ENCODE assay signal across 8 mouse cellular contexts in genomic region chr2:28423167-28423566, GRCm38 (mm10). TPM values are rescaled to one million over a fixed set of nuclear protein-coding genes. Genes with fewer than 3 reads are reported as not detected.
DNase-seq lines count a peak whose midpoint lies in the region; ATAC-seq and TF ChIP-seq lines count a peak whose summit lies in the region.

No protein-coding gene starts in this region.

- no peak for ATAC-seq in hindbrain, embryonic 14.5 days (ENCODE audit: low FRiP score)
- ATAC-seq in hindbrain, embryonic 16.5 days, result no peak
- ATAC-seq in erythroid progenitor cell, adult 5-6 weeks (replicated peaks; ENCODE audit: low FRiP score, poor library complexity, severe bottlenecking), result 0 out of 2 replicates have a peak, but pooled peaks have one; percentile 44
- ATAC-seq in megakaryocyte, adult 5-6 weeks (ENCODE audit: poor library complexity, severe bottlenecking), result peak; percentile 56
- no peak for ATAC-seq in inflammation-experienced regulatory T-cells, adult 6 months

- dilution Hi-C loops in CH12.LX (cut with MboI; ENCODE audit: extremely low pct_ligation_motif_present, extremely low pct_unique_long_range_greater_than_20kb, low sequenced_read_pairs), result no loop called here

- WGBS in hindbrain, embryonic 14.5 days, result 38% methylated on average over 3 of the region's 3 CpGs
- 17% methylated on average over 3 of the region's 3 CpGs for WGBS in hindbrain, embryonic 16.5 days

- intact Hi-C loops in left cerebral cortex, postnatal 10 days (cut with DNase I), result no loop called here

- peak; percentile 58 for DNase-seq in hindbrain, embryonic 14.5 days (ENCODE audit: low spot score)
- DNase-seq in CH12.LX (ENCODE audit: extremely low read depth) (peak; percentile 69), ZHBTc4 (ENCODE audit: low read depth, low spot score) (peak; percentile 88)
- DNase-seq in left cerebral cortex, postnatal 10 days (ENCODE audit: extremely low spot score in 1 of 2, low spot score in 2 of 2), result no peak

- peak; percentile 57 for TF ChIP-seq RAD21 in CH12.LX (IDR thresholded peaks at IDR 0.05; ENCODE audit: low read depth, low read length)

- no peaks in the 10 kb centered on the region for H3K27me3 ChIP-seq in hindbrain, embryonic 14.5 days (ENCODE audit: control insufficient read depth, insufficient read depth, low read length)
- no peaks in the 10 kb centered on the region for H3K27me3 ChIP-seq in hindbrain, embryonic 16.5 days (replicated peaks; ENCODE audit: control insufficient read depth, insufficient read depth, low read length)
- H3K27me3 ChIP-seq in CH12.LX (replicated peaks), result peaks cover 65% of the 10 kb centered on the region

- no peaks in the 10 kb centered on the region for H3K9me3 ChIP-seq in hindbrain, embryonic 14.5 days (ENCODE audit: control insufficient read depth, low read length)
- no peaks in the 10 kb centered on the region for H3K9me3 ChIP-seq in hindbrain, embryonic 16.5 days (ENCODE audit: control insufficient read depth, low read length)
- no peaks in the 10 kb centered on the region for H3K9me3 ChIP-seq in CH12.LX (replicated peaks; ENCODE audit: low read length)

- no peak for TF ChIP-seq POLR2A in CH12.LX (IDR thresholded peaks at IDR 0.05; ENCODE audit: low read depth, low read length)

- no peaks in the 10 kb centered on the region for H3K36me3 ChIP-seq in hindbrain, embryonic 14.5 days (replicated peaks; ENCODE audit: control insufficient read depth, insufficient read depth)
- no peaks in the 10 kb centered on the region for H3K36me3 ChIP-seq in hindbrain, embryonic 16.5 days (ENCODE audit: control insufficient read depth, insufficient read depth, low read length)
- H3K36me3 ChIP-seq in CH12.LX (replicated peaks in 1 of 2; ENCODE audit: control insufficient read depth in 1 of 2, insufficient read depth in 1 of 2, low read length in 1 of 2), result no peaks in the 10 kb centered on the region

- no peak overlapping the region for H3K27ac ChIP-seq in hindbrain, embryonic 14.5 days
- no peak overlapping the region for H3K27ac ChIP-seq in hindbrain, embryonic 16.5 days (ENCODE audit: low read depth, low read length)
- no peak overlapping the region for H3K27ac ChIP-seq in CH12.LX (ENCODE audit: insufficient read depth, low read depth)

- TF ChIP-seq EP300 in CH12.LX (IDR thresholded peaks at IDR 0.05; ENCODE audit: low read length), result no peak

- no peak overlapping the region for H3K9ac ChIP-seq in hindbrain, embryonic 14.5 days
- no peak overlapping the region for H3K9ac ChIP-seq in hindbrain, embryonic 16.5 days (ENCODE audit: low read depth, low read length)
- no peak overlapping the region for H3K9ac ChIP-seq in CH12.LX (ENCODE audit: insufficient read depth, low read depth)

- peak; percentile 45 to 74 for TF ChIP-seq CTCF in CH12.LX (conservative IDR thresholded peaks at IDR 0.05 in 1 of 2, IDR thresholded peaks at IDR 0.05 in 1 of 2; ENCODE audit: low read depth in 2 of 2, low read length in 2 of 2)

- peaks cover 6% of the 10 kb centered on the region; the same call in 1 of the 2 replicates for H3K4me1 ChIP-seq in hindbrain, embryonic 14.5 days (replicated peaks; ENCODE audit: control insufficient read depth, insufficient read depth, low read length)
- H3K4me1 ChIP-seq in hindbrain, embryonic 16.5 days (ENCODE audit: control insufficient read depth, insufficient read depth, low read depth, low read length), result no peaks in the 10 kb centered on the region
- 0 out of 4 replicates have a peak, but pooled peaks cover 0 to 2% of the 10 kb centered on the region in 2 experiments for H3K4me1 ChIP-seq in CH12.LX (ENCODE audit: control insufficient read depth in 1 of 2, insufficient read depth in 2 of 2)

- H3K79me2 ChIP-seq in CH12.LX (replicated peaks; ENCODE audit: control insufficient read depth, extremely low read depth, insufficient read depth, poor library complexity, severe bottlenecking), result no peaks in the 10 kb centered on the region

- in situ Hi-C loops in CH12.LX (cut with MboI; ENCODE audit: low pct_ligation_motif_present, low pct_unique_long_range_greater_than_20kb, low sequenced_read_pairs), result no loop called here

- no peak overlapping the region for H3K4me3 ChIP-seq in hindbrain, embryonic 14.5 days (replicated peaks; ENCODE audit: low read length)
- H3K4me3 ChIP-seq in hindbrain, embryonic 16.5 days (ENCODE audit: low read length), result no peak overlapping the region
- H3K4me3 ChIP-seq in CH12.LX (replicated peaks in 1 of 3; ENCODE audit: low read depth in 2 of 3, low read length in 2 of 3, poor library complexity in 1 of 3), result no peak overlapping the region

- no peak overlapping the region for H3K4me2 ChIP-seq in hindbrain, embryonic 14.5 days (replicated peaks)
- no peak overlapping the region for H3K4me2 ChIP-seq in hindbrain, embryonic 16.5 days (ENCODE audit: low read length)
- H3K4me2 ChIP-seq in CH12.LX (ENCODE audit: insufficient read depth, low read depth, poor library complexity, severe bottlenecking), result no peak overlapping the region

TF ChIP-seq in CH12.LX, 34 proteins besides CTCF, POLR2A, EP300 and RAD21:
- TF ChIP-seq UBTF (IDR thresholded peaks at IDR 0.05; ENCODE audit: low read depth, low read length), result no peak
- peak; percentile 52; the same call in 1 of the 2 replicates for TF ChIP-seq ZNF384 (IDR thresholded peaks at IDR 0.05; ENCODE audit: low read depth, low read length)
- no peak for TF ChIP-seq MEF2A (IDR thresholded peaks at IDR 0.05; ENCODE audit: borderline replicate concordance, low read depth, low read length)
- TF ChIP-seq PAX5 (IDR thresholded peaks at IDR 0.05; ENCODE audit: low read length), result no peak
- peak; percentile 60 for TF ChIP-seq SMC3 (IDR thresholded peaks at IDR 0.05; ENCODE audit: low read depth, low read length)

RNA-seq across cellular contexts. Expression of gene Ppp1r26, which starts 23.4 kb away (rescaled TPM):
- polyA plus RNA-seq in hindbrain, embryonic 14.5 days (2014; fragmentation: Nextera tagmentation; extraction: Ambion mirVana), result 15.5 and 15.9 TPM in 2 replicates
- polyA plus RNA-seq in hindbrain, embryonic 16.5 days (2015; fragmentation: Nextera tagmentation; extraction: Ambion mirVana), result 14.5 and 17.4 TPM in 2 replicates
- not detected in 2 replicates for total RNA-seq in CH12.LX (2012; rRNA removed)
- not detected in 2 replicates for total RNA-seq in CH12.LX (2014; rRNA removed)
- 0.27 and 0.77 TPM in 2 replicates for polyA plus RNA-seq in CH12.LX (2012; ENCODE audit: insufficient read length, low read depth)
- total RNA-seq in erythroid progenitor cell, adult 5-6 weeks (2015; ENCODE audit: low replicate concordance), result not detected in 2 replicates
- total RNA-seq in erythroid progenitor cell, adult 5-6 weeks (2017; ENCODE audit: low replicate concordance), result not detected in 2 replicates
- total RNA-seq in megakaryocyte, adult 5-6 weeks (2015), result 0.21 and 0.29 TPM in 2 replicates
- 0.37 and 0.40 TPM in 2 replicates for total RNA-seq in megakaryocyte, adult 5-6 weeks (2017)
- polyA plus RNA-seq in inflammation-experienced regulatory T-cells, adult 6 months (2017; shearing (Covaris generic)), result not detected
- total RNA-seq in left cerebral cortex, postnatal 10 days (2021), result 10 to 100 TPM; 26.9 to 27.3 TPM

RNA-seq across cellular contexts. Expression of gene 1700007K13Rik, which starts 43.0 kb away (rescaled TPM):
- 4.0 and 6.2 TPM in 2 replicates for polyA plus RNA-seq in hindbrain, embryonic 14.5 days (2014; fragmentation: Nextera tagmentation; extraction: Ambion mirVana)
- polyA plus RNA-seq in hindbrain, embryonic 16.5 days (2015; fragmentation: Nextera tagmentation; extraction: Ambion mirVana), result 3.0 and 4.5 TPM in 2 replicates
- 0.98 and 1.6 TPM in 2 replicates for total RNA-seq in CH12.LX (2012; rRNA removed)
- total RNA-seq in CH12.LX (2014; rRNA removed), result 0.74 TPM in 2 replicates
- 1.3 TPM in 1 of 2 replicates, not detected in the other for polyA plus RNA-seq in CH12.LX (2012; ENCODE audit: insufficient read length, low read depth)
- not detected in 2 replicates for total RNA-seq in erythroid progenitor cell, adult 5-6 weeks (2015; ENCODE audit: low replicate concordance)
- total RNA-seq in erythroid progenitor cell, adult 5-6 weeks (2017; ENCODE audit: low replicate concordance), result not detected in 2 replicates
- not detected in 2 replicates for total RNA-seq in megakaryocyte, adult 5-6 weeks (2015)
- total RNA-seq in megakaryocyte, adult 5-6 weeks (2017), result not detected in 2 replicates
- under 1 TPM in 1 of 3 experiments, not detected in 2; 0.52 TPM for polyA plus RNA-seq in inflammation-experienced regulatory T-cells, adult 6 months (2017; shearing (Covaris generic))
- total RNA-seq in left cerebral cortex, postnatal 10 days (2021), result 1 to 10 TPM; 3.2 to 3.5 TPM

RNA-seq across cellular contexts. Expression of gene Mrps2, which starts 44.7 kb away (rescaled TPM):
- 49.3 and 51.8 TPM in 2 replicates for polyA plus RNA-seq in hindbrain, embryonic 14.5 days (2014; fragmentation: Nextera tagmentation; extraction: Ambion mirVana)
- 48.2 and 51.4 TPM in 2 replicates for polyA plus RNA-seq in hindbrain, embryonic 16.5 days (2015; fragmentation: Nextera tagmentation; extraction: Ambion mirVana)
- total RNA-seq in CH12.LX (2012; rRNA removed) (21.3 and 28.7 TPM in 2 replicates), CH12.LX (2014; rRNA removed) (45.5 and 46.6 TPM in 2 replicates)
- 73.3 and 78.5 TPM in 2 replicates for polyA plus RNA-seq in CH12.LX (2012; ENCODE audit: insufficient read length, low read depth)
- 8.0 and 8.3 TPM in 2 replicates for total RNA-seq in erythroid progenitor cell, adult 5-6 weeks (2015; ENCODE audit: low replicate concordance)
- 2.3 and 5.9 TPM in 2 replicates for total RNA-seq in erythroid progenitor cell, adult 5-6 weeks (2017; ENCODE audit: low replicate concordance)
- 29.0 and 29.3 TPM in 2 replicates for total RNA-seq in megakaryocyte, adult 5-6 weeks (2015)
- 15.7 and 16.7 TPM in 2 replicates for total RNA-seq in megakaryocyte, adult 5-6 weeks (2017)
- polyA plus RNA-seq in inflammation-experienced regulatory T-cells, adult 6 months (2017; shearing (Covaris generic)), result 10 to 100 TPM; 17.7 to 22.1 (median 19.3) TPM
- 10 to 100 TPM; 38.8 to 38.9 TPM for total RNA-seq in left cerebral cortex, postnatal 10 days (2021)

Comparison
In these comparisons a context has a peak if more than half of its experiments do, and no peak if none do; other contexts are left out.
1. ATAC-seq: peak in erythroid progenitor cell, adult 5-6 weeks (single experiment) and megakaryocyte, adult 5-6 weeks (single experiment); none in hindbrain, embryonic 14.5 days (single experiment), hindbrain, embryonic 16.5 days (single experiment) and inflammation-experienced regulatory T-cells, adult 6 months (single experiment).
2. DNase-seq: peak in hindbrain, embryonic 14.5 days (single experiment), CH12.LX (single experiment) and ZHBTc4 (single experiment); none in left cerebral cortex, postnatal 10 days (0 of 2).
3. RNA of gene Ppp1r26, which starts 23.4 kb away (total RNA-seq): 26.9 to 27.3 TPM in left cerebral cortex, postnatal 10 days; 0.21 to 0.40 TPM in megakaryocyte, adult 5-6 weeks, not detected in CH12.LX and not detected in erythroid progenitor cell, adult 5-6 weeks; every median in the first group is over 10 times any median in the second.